Mouse (Mus musculus): Measurements from ENCODE around the gene Gm10217. TPM values are rescaled to one million over a fixed set of nuclear protein-coding genes. Genes with fewer than 3 reads are reported as not detected.

The Gm10217 gene
- polyA plus RNA-seq (2015; fragmentation: Nextera tagmentation; extraction: Ambion mirVana), result not detected in 2 replicates

DNA sequence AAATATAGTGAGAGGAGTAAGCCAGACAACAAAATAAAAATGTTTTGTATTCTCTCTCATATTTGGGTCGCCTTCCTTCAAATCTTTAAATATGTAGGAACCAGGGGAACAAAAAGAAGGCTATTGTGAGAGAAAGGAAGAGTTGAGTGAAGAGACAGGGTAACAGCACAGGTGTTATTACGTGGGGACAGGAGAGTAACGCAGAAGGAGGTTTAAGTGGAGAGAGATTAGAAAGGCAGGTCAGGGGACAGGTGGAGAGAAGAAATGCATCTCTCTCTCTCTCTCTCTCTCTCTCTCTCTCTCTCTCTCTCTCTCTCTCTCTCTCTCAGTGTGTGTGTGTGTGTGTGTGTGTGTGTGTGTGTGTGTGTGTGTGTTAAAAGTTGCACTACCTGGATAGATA is at the start of gene Gm10217:
Gene Gm10217, plus strand, starts transcription at position 301 of the 400 bp plus-strand sequence.
- Histone ChIP-seq H3K9me3 (no peaks in the 10 kb centered on the region), H3K36me3 (no peaks in the 10 kb centered on the region), H3K9ac (no peak within 1 kb of the TSS), H3K27ac (no peak within 1 kb of the TSS), H3K4me2 (no peak within 1 kb of the TSS), H3K27me3 (no peaks in the 10 kb centered on the region), H3K4me1 (no peaks in the 10 kb centered on the region), H3K4me3 (no peak within 1 kb of the TSS)
- WGBS, result 85% methylated on average over 3 of the region's 3 CpGs
- no peak for ATAC-seq (ENCODE audit: borderline replicate concordance, extremely low read depth, low FRiP score, low TSS enrichment)

DNA sequence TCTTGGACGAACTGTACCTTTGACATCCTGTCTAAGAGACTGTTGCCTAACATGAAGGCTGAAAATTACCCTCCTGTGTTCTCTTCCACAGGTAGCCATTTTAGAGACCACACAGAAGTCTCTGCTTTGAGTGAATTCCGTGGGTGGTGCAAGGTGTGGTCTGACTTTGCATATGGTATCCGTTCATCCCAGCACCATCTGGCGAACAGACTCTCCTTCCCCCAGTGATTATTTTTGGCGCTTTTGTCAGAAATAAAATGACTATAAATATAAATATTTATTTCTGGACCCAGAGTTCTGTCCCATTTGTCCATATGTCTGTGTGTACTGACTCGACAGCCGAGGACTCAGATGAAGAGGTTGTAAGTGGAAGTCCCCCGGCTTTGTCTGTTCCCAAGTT is 39.3 kb upstream of the Gm10217 start:
- ATAC-seq (ENCODE audit: borderline replicate concordance, extremely low read depth, low FRiP score, low TSS enrichment), result no peak
- whole genome bisulfite sequencing, result 62% methylated on average over 8 of the region's 8 CpGs

DNA sequence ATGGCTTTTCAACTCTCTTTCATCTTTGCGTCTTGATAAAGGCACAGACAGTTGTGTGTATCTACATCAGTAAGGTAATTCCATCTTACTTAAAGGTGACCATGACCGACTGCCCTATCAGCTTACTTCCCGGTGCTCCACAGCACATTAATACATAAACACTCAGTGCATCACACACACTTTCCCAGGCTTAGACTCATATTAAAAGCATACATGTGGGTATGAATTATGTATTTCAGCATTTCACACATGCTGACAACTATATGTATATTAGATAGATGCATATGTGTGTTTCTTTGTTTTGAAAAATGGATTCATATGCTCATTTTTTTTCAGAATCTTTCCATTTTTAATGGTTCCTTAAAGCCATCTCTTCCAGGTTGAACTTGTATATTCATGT is 23.8 kb upstream of the Gm10217 start:
- WGBS, result 75% methylated on average over 3 of the region's 3 CpGs
- no peak overlapping the region for H3K4me2 ChIP-seq
- H3K27me3 ChIP-seq, result no peaks in the 10 kb centered on the region
- H3K9me3 ChIP-seq, result no peaks in the 10 kb centered on the region
- H3K27ac ChIP-seq, result no peak overlapping the region
- H3K4me3 ChIP-seq, result no peak overlapping the region
- H3K4me1 ChIP-seq, result no peaks in the 10 kb centered on the region
- H3K36me3 ChIP-seq, result no peaks in the 10 kb centered on the region
- no peak for ATAC-seq (ENCODE audit: borderline replicate concordance, extremely low read depth, low FRiP score, low TSS enrichment)
- H3K9ac ChIP-seq, result no peak overlapping the region

More for the DNA sequence above, 39.3 kb upstream of the Gm10217 start:
- Histone ChIP-seq H3K4me3 (no peak overlapping the region), H3K4me2 (no peak overlapping the region), H3K27ac (no peak overlapping the region), H3K36me3 (no peaks in the 10 kb centered on the region), H3K9me3 (no peaks in the 10 kb centered on the region), H3K27me3 (no peaks in the 10 kb centered on the region), H3K9ac (no peak overlapping the region), H3K4me1 (no peaks in the 10 kb centered on the region)

DNA sequence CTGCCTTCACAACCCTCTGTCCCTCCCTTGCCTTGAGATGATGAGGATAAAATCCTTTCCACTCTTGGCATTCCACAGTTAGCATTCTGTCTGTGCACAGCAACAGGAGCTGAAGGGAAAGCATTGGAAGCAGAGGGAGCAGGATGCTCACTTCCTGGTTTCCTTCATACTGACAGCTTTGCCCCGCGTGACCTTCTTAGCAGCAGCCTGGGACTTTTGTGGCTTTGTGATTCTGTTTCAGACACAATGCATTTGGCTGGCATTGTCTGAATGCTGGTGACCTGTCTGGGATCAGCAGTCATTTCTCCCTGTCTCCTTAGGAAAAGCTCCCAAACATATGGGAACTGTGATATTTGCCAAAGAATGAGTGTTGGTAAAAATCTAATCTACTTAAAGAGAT is 4.8 kb upstream of the Gm10217 start:
- Histone ChIP-seq H3K27me3 (no peaks in the 10 kb centered on the region), H3K27ac (no peak overlapping the region), H3K9me3 (no peaks in the 10 kb centered on the region), H3K9ac (no peak overlapping the region), H3K4me2 (no peak overlapping the region), H3K4me3 (no peak overlapping the region), H3K4me1 (no peaks in the 10 kb centered on the region), H3K36me3 (no peaks in the 10 kb centered on the region)
- WGBS, result 49% methylated on average over 2 of the region's 2 CpGs
- no peak for ATAC-seq (ENCODE audit: borderline replicate concordance, extremely low read depth, low FRiP score, low TSS enrichment)

DNA sequence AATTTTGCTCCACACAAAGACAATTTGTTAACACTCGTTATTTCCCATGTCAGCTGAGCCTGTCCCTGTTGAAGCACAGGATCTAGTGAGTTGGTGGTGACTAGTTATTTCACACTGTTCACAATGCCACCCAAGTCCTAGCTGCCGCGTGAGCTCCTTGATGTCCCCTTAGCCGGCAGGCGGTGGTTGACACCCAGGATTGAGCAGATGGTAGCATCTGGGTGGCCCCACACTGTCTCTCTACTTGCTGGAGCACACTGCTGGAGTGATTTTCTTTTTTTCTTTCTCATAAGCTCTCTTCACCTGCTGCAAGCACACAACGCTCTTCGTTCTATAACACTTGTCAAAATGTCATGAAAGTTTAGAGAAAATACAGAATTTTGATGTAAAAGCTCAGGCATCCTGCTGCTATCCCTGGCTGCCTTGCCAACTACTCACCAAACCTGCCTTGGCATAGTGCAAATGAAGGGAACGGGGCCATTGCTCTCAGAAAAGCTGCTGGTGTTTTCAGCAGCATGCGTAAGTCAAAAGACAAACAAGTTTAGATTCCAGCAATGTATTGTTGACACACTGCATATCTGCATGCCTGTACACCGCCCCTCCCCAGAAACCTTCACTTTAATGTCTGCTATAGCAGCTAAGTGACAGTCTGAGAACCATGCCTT is 3.4 kb upstream of the Gm10217 start:
- Histone ChIP-seq H3K4me1 (no peaks in the 10 kb centered on the region), H3K36me3 (no peaks in the 10 kb centered on the region), H3K9ac (no peak overlapping the region), H3K27ac (no peak overlapping the region), H3K4me2 (no peak overlapping the region), H3K4me3 (no peak overlapping the region), H3K9me3 (no peaks in the 10 kb centered on the region), H3K27me3 (no peaks in the 10 kb centered on the region)
- 61% methylated on average over 10 of the region's 10 CpGs for WGBS
- no peak for ATAC-seq (ENCODE audit: borderline replicate concordance, extremely low read depth, low FRiP score, low TSS enrichment)

DNA sequence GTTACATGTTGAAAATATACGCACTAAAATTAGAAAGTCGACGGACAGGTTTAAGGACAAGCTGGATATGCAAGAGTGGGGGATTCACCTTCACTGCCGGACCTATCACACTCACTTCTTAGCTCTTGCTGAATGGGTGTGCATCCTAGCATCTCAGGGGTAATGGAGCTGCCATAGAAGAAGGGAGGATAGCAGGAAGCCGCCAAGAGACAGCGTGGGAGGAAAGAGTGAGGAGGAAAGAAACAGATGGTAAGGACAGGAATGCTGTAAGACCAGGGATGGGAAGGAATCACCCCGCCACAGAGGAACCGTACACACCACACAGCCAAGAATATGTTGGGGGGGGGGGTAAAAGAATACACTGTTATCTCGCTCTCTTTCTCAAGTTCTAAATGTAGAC is 1.1 kb downstream of the Gm10217 start:
- H3K36me3 ChIP-seq, result no peaks in the 10 kb centered on the region
- ATAC-seq (ENCODE audit: borderline replicate concordance, extremely low read depth, low FRiP score, low TSS enrichment), result no peak
- no peaks in the 10 kb centered on the region for H3K27me3 ChIP-seq
- H3K4me3 ChIP-seq, result no peak overlapping the region
- H3K9me3 ChIP-seq, result no peaks in the 10 kb centered on the region
- H3K27ac ChIP-seq, result no peak overlapping the region
- no peaks in the 10 kb centered on the region for H3K4me1 ChIP-seq
- no peak overlapping the region for H3K9ac ChIP-seq
- 74% methylated on average over 9 of the region's 9 CpGs for WGBS
- H3K4me2 ChIP-seq, result no peak overlapping the region

DNA sequence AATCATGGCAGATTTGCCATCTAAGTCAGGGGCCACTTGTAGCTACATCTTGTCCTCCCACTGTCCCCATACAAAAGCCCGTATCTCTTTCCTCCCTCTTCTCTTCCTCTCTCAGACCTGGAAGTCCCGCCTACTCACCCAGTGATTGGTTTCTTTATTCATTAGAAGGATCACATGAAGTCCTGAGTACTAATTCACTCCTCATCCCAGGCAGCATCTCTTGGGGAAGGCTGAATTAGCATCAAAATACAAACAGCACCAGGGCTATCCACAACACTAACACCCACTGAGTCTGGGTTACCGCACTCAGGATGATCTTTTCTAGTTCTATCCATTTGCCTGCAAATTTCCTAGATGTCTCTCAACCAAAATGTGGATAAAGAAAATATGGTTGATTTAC is 4.0 kb downstream of the Gm10217 start:
- no peaks in the 10 kb centered on the region for H3K4me1 ChIP-seq
- 81% methylated on average over 3 of the region's 3 CpGs for WGBS
- H3K9me3 ChIP-seq, result no peaks in the 10 kb centered on the region
- H3K9ac ChIP-seq, result no peak overlapping the region
- no peaks in the 10 kb centered on the region for H3K36me3 ChIP-seq
- no peak for ATAC-seq (ENCODE audit: borderline replicate concordance, extremely low read depth, low FRiP score, low TSS enrichment)
- no peaks in the 10 kb centered on the region for H3K27me3 ChIP-seq
- no peak overlapping the region for H3K4me3 ChIP-seq
- no peak overlapping the region for H3K4me2 ChIP-seq
- H3K27ac ChIP-seq, result no peak overlapping the region

DNA sequence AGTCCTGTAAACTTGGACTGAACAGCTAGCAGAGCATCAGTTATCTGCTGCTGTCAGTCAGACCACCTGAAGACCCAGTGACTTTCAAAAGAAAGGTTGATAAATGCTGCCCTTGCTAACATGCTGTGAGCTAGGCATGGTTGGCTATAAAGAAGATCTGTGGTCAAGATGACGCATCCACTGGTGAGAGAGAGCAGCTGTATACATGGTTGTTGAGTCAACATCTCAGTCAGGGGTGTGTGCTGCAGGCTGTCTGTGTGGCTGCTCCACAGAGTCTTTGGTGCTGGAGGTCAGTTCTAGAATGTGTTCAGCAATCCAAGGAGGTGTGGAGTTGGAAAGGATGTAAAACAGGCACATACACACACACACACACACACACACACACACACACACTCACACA is 12.2 kb downstream of the Gm10217 start:
- Histone ChIP-seq H3K9me3 (no peaks in the 10 kb centered on the region), H3K4me1 (no peaks in the 10 kb centered on the region), H3K4me2 (no peak overlapping the region), H3K4me3 (no peak overlapping the region), H3K36me3 (no peaks in the 10 kb centered on the region), H3K9ac (no peak overlapping the region), H3K27me3 (no peaks in the 10 kb centered on the region), H3K27ac (no peak overlapping the region)
- WGBS, result 83% methylated on average over 1 of the region's 1 CpGs
- ATAC-seq (ENCODE audit: borderline replicate concordance, extremely low read depth, low FRiP score, low TSS enrichment), result no peak

DNA sequence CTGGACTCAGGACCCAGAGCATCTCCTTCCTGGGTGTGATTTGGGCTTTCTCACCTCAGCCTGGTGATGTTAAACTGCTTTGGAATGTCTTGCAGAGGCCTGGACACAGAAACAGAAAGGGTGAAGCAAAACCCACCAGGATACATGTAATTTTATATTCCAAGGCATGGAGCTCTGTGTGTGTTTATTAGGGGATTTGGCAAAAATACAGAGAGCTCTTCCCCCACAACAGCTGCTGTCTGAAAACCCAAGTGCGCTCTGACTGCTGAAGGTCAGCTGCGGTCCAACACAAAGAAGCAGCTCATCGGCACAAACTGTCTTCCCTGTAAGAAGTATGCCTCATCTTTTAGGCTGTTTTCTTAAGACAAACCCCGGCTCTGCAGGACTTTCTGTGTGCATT is 15.9 kb downstream of the Gm10217 start:
- 60% methylated on average over 4 of the region's 4 CpGs for WGBS
- no peaks in the 10 kb centered on the region for H3K4me1 ChIP-seq
- H3K9me3 ChIP-seq, result no peaks in the 10 kb centered on the region
- no peaks in the 10 kb centered on the region for H3K36me3 ChIP-seq
- no peak for ATAC-seq (ENCODE audit: borderline replicate concordance, extremely low read depth, low FRiP score, low TSS enrichment)
- H3K27me3 ChIP-seq, result no peaks in the 10 kb centered on the region
- H3K27ac ChIP-seq, result no peak overlapping the region
- no peak overlapping the region for H3K4me2 ChIP-seq
- H3K4me3 ChIP-seq, result no peak overlapping the region
- no peak overlapping the region for H3K9ac ChIP-seq

DNA sequence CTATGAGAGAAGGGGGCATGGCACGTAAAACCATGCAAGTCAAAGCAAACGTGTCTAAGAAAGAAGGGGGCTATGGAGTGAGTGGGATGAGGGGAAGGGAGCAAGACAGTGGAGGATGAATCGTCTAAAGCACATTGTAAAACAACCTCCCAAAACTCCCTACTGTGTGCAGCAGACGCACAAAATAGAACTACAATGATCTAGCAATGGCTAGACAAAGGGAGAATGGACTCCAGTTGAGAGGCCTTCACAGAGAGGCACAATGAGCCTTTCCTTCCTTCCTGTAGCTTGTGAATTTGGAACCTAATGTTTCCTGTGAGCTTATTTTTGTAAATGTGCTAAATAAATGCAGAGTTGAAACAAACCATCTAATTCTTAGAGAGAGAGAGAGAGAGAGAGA is 22.7 kb downstream of the Gm10217 start:
- WGBS, result 75% methylated on average over 4 of the region's 4 CpGs

DNA sequence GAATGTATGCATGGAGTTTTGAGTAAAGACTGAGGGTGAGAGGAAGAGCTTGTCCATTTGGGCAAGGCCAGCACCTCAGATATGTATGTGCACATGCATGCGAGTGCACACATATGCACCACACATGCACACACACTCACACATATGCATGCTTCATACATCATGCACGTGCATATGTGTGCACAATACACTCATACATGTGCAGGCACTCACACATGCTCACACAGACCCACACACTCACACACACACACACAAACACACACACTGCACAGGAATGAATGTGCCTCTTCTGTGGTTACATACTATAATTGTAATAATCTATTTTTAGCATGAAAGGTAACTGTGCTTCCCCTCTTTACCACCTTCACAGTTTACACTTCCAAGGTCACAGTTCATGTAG is 35.1 kb downstream of the Gm10217 start:
- WGBS, result 74% methylated on average over 2 of the region's 2 CpGs
- H3K27me3 ChIP-seq, result no peaks in the 10 kb centered on the region
- no peak overlapping the region for H3K4me3 ChIP-seq
- H3K4me2 ChIP-seq, result no peak overlapping the region
- no peak overlapping the region for H3K27ac ChIP-seq
- no peaks in the 10 kb centered on the region for H3K4me1 ChIP-seq
- no peak for ATAC-seq (ENCODE audit: borderline replicate concordance, extremely low read depth, low FRiP score, low TSS enrichment)
- no peaks in the 10 kb centered on the region for H3K9me3 ChIP-seq
- no peak overlapping the region for H3K9ac ChIP-seq
- H3K36me3 ChIP-seq, result no peaks in the 10 kb centered on the region

More for the DNA sequence above, 22.7 kb downstream of the Gm10217 start:
- no peaks in the 10 kb centered on the region for H3K36me3 ChIP-seq
- ATAC-seq (ENCODE audit: borderline replicate concordance, extremely low read depth, low FRiP score, low TSS enrichment), result no peak
- no peak overlapping the region for H3K27ac ChIP-seq
- H3K9me3 ChIP-seq, result no peaks in the 10 kb centered on the region
- no peak overlapping the region for H3K4me3 ChIP-seq
- H3K27me3 ChIP-seq, result no peaks in the 10 kb centered on the region
- no peaks in the 10 kb centered on the region for H3K4me1 ChIP-seq
- no peak overlapping the region for H3K9ac ChIP-seq
- no peak overlapping the region for H3K4me2 ChIP-seq

DNA sequence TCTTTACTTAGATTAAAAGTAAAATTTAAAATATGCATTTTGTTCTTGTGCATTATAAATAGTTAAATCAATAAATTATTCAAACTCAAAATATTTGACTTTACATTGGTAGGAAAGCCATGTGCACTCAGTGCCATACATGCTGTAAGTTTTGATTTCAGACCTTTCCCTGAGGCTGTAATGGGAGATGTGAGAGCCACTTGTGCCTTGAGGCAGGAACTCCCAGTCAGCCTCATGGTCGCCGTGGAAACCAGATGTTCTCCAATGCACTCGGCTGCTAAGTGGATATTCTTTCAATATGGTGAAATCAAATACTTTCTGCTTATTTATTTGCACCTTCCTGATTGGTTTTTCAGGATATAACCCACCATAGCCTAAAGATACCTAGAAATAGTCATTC is 35.6 kb downstream of the Gm10217 start:
- 48% methylated on average over 3 of the region's 3 CpGs for WGBS
- no peak for ATAC-seq (ENCODE audit: borderline replicate concordance, extremely low read depth, low FRiP score, low TSS enrichment)
- Histone ChIP-seq H3K9ac (no peak overlapping the region), H3K4me3 (no peak overlapping the region), H3K36me3 (no peaks in the 10 kb centered on the region), H3K4me1 (no peaks in the 10 kb centered on the region), H3K9me3 (no peaks in the 10 kb centered on the region), H3K27ac (no peak overlapping the region), H3K4me2 (no peak overlapping the region), H3K27me3 (no peaks in the 10 kb centered on the region)

Measured in lung, embryonic 15.5 days (tissue).